Mouse (Mus musculus) hindbrain, embryonic 14.5 days (tissue): ENCODE measurements at regions not wholly inside any gene's neighbourhood (a gene's known extent, or its start where the extent isn't known, plus 50 kb on each side); places are given as distances from the start of the nearest gene placed in this dataset.
A peak's percentile ranks its signal among the peaks of the same experiment; 100 is the strongest.

ENCODE experiments used
- ATAC-seq: fragments of 200-750 bp; cut with Nextera tagmentation; 2 replicates; pipeline ENCODE4 v1.8.0; 2017; ENCODE audit warnings: moderate number of reproducible peaks, mild to moderate bottlenecking, moderate TSS enrichment, moderate library complexity; ENCODE audit not compliant: low FRiP score
- DNase-seq: peaks from one replicate; pipeline ENCODE4 v3.0.0-alpha.2; 2015; ENCODE audit warnings: low spot score
- H3K27ac ChIP-seq: fragments of 300-500 bp; sonication (generic); 2 replicates; pipeline ENCODE4 v1.5.1; 2014; ENCODE audit warnings: mild to moderate bottlenecking, moderate library complexity
- H3K27me3 ChIP-seq: fragments of 300-500 bp; sonication (generic); 2 replicates; pipeline ENCODE4 v1.6.1; 2014; ENCODE audit warnings: mild to moderate bottlenecking, low read length, mixed read lengths; ENCODE audit not compliant: control insufficient read depth, insufficient read depth
- H3K36me3 ChIP-seq: fragments of 300-500 bp; sonication (generic); replicated peaks from 2 replicates; pipeline ENCODE4 v1.6.1; 2014; ENCODE audit not compliant: control insufficient read depth, insufficient read depth
- H3K4me1 ChIP-seq: fragments of 300-500 bp; sonication (generic); replicated peaks from 2 replicates; pipeline ENCODE4 v1.6.1; 2014; ENCODE audit warnings: antibody characterized with exemption, low read length, mixed read lengths; ENCODE audit not compliant: control insufficient read depth, insufficient read depth
- H3K4me2 ChIP-seq: fragments of 300-500 bp; sonication (generic); replicated peaks from 2 replicates; pipeline ENCODE4 v1.6.1; 2014; ENCODE audit warnings: mild to moderate bottlenecking, moderate library complexity
- H3K4me3 ChIP-seq: fragments of 300-500 bp; sonication (generic); replicated peaks from 2 replicates; pipeline ENCODE4 v1.5.1; 2014; ENCODE audit warnings: mild to moderate bottlenecking, low read length
- H3K9ac ChIP-seq: fragments of 300-500 bp; sonication (generic); 2 replicates; pipeline ENCODE4 v1.6.1; 2014
- H3K9me3 ChIP-seq: fragments of 300-500 bp; sonication (generic); 2 replicates; pipeline ENCODE4 v1.6.1; 2016; ENCODE audit warnings: low read length; ENCODE audit not compliant: control insufficient read depth
- WGBS: fragments of 180-500 bp; shearing (Covaris S2); extraction: QIAGEN DNeasy Blood & Tissue Kit; methylation state at CpG from one replicate; pipeline ENCODE4 v1.1.7; 2014; 5-methylcytosine and 5-hydroxymethylcytosine counted together

GRCm38 (mm10) chr3:34593279-34593678 lies 56.9 kb upstream of the Sox2 start:
- WGBS, result 47% methylated on average over 4 of the region's 4 CpGs
- no peak overlapping the region for H3K4me3 ChIP-seq
- no peak overlapping the region for H3K27ac ChIP-seq
- H3K36me3 ChIP-seq, result no peaks in the 10 kb centered on the region
- no peaks in the 10 kb centered on the region for H3K4me1 ChIP-seq
- no peaks in the 10 kb centered on the region for H3K9me3 ChIP-seq
- DNase-seq (no peak), ATAC-seq (no peak)
- H3K9ac ChIP-seq, result no peak overlapping the region
- H3K27me3 ChIP-seq, result no peaks in the 10 kb centered on the region
- H3K4me2 ChIP-seq, result no peak overlapping the region

- 27% methylated on average over 8 of the region's 8 CpGs for WGBS
- Histone ChIP-seq H3K27ac (no peak overlapping the region), H3K9me3 (no peaks in the 10 kb centered on the region), H3K36me3 (no peaks in the 10 kb centered on the region), H3K4me3 (no peak overlapping the region), H3K4me2 (no peak overlapping the region), H3K27me3 (no peaks in the 10 kb centered on the region), H3K4me1 (peaks cover 12% of the 10 kb centered on the region; the same call in 1 of the 2 replicates), H3K9ac (no peak overlapping the region)
- ATAC-seq (no peak), DNase-seq (no peak)
Observed at GRCm38 (mm10) chr3:34577896-34578530, 72.2 kb upstream of the Sox2 start.

- no peak for ATAC-seq
- Histone ChIP-seq H3K9ac (no peak overlapping the region), H3K4me1 (peaks cover 18% of the 10 kb centered on the region; the same call in 1 of the 2 replicates), H3K4me2 (no peak overlapping the region), H3K27me3 (no peaks in the 10 kb centered on the region), H3K27ac (0 out of 2 replicates have a peak overlapping the region, but pooled peaks have one; percentile 33), H3K4me3 (no peak overlapping the region), H3K9me3 (no peaks in the 10 kb centered on the region), H3K36me3 (no peaks in the 10 kb centered on the region)
- 54% methylated on average over 6 of the region's 6 CpGs for WGBS
- DNase-seq, result no peak
Observed at GRCm38 (mm10) chr3:34577115-34577514, 73.1 kb upstream of the Sox2 start.

- ATAC-seq, result no peak
- DNase-seq, result no peak
- Histone ChIP-seq H3K4me3 (no peak overlapping the region), H3K27me3 (no peaks in the 10 kb centered on the region), H3K9ac (no peak overlapping the region), H3K36me3 (no peaks in the 10 kb centered on the region), H3K4me2 (no peak overlapping the region), H3K27ac (no peak overlapping the region), H3K9me3 (no peaks in the 10 kb centered on the region), H3K4me1 (peaks cover 22% of the 10 kb centered on the region; the same call in 1 of the 2 replicates)
- WGBS, result 47% methylated on average over 11 of the region's 11 CpGs
Observed at GRCm38 (mm10) chr3:34576159-34576558, 74.0 kb upstream of the Sox2 start.

- Histone ChIP-seq H3K9me3 (no peaks in the 10 kb centered on the region), H3K4me2 (no peak overlapping the region), H3K27ac (no peak overlapping the region), H3K27me3 (no peaks in the 10 kb centered on the region), H3K4me3 (no peak overlapping the region), H3K4me1 (peaks cover 22% of the 10 kb centered on the region; the same call in 1 of the 2 replicates), H3K9ac (no peak overlapping the region), H3K36me3 (no peaks in the 10 kb centered on the region)
- DNase-seq (no peak), ATAC-seq (no peak)
- 71% methylated on average over 9 of the region's 9 CpGs for WGBS
Observed at GRCm38 (mm10) chr3:34574711-34575350, 75.4 kb upstream of the Sox2 start.

GRCm38 (mm10) chr3:34573312-34573711 lies 76.9 kb upstream of the Sox2 start:
- DNase-seq (no peak), ATAC-seq (no peak)
- Histone ChIP-seq H3K4me1 (peaks cover 23% of the 10 kb centered on the region; the same call in 1 of the 2 replicates), H3K27me3 (no peaks in the 10 kb centered on the region), H3K9ac (no peak overlapping the region), H3K4me3 (no peak overlapping the region), H3K9me3 (no peaks in the 10 kb centered on the region), H3K27ac (no peak overlapping the region), H3K36me3 (no peaks in the 10 kb centered on the region), H3K4me2 (no peak overlapping the region)
- WGBS, result 80% methylated on average over 7 of the region's 7 CpGs

- Histone ChIP-seq H3K27me3 (no peaks in the 10 kb centered on the region), H3K27ac (no peak overlapping the region), H3K36me3 (no peaks in the 10 kb centered on the region), H3K4me2 (no peak overlapping the region), H3K4me1 (peaks cover 23% of the 10 kb centered on the region; the same call in 1 of the 2 replicates), H3K4me3 (no peak overlapping the region), H3K9ac (no peak overlapping the region), H3K9me3 (no peaks in the 10 kb centered on the region)
- 54% methylated on average over 6 of the region's 6 CpGs for WGBS
- DNase-seq (no peak), ATAC-seq (no peak)
Observed at GRCm38 (mm10) chr3:34572081-34572480, 78.1 kb upstream of the Sox2 start.

GRCm38 (mm10) chr3:34571630-34572029 lies 78.6 kb upstream of the Sox2 start:
- no peak for ATAC-seq
- Histone ChIP-seq H3K4me2 (no peak overlapping the region), H3K9ac (no peak overlapping the region), H3K9me3 (no peaks in the 10 kb centered on the region), H3K27ac (no peak overlapping the region), H3K27me3 (no peaks in the 10 kb centered on the region), H3K36me3 (no peaks in the 10 kb centered on the region), H3K4me1 (peaks cover 23% of the 10 kb centered on the region; the same call in 1 of the 2 replicates), H3K4me3 (no peak overlapping the region)
- WGBS, result 39% methylated on average over 9 of the region's 9 CpGs
- no peak for DNase-seq

GRCm38 (mm10) chr3:34569998-34570397 lies 80.2 kb upstream of the Sox2 start:
- H3K9ac ChIP-seq, result no peak overlapping the region
- WGBS, result 53% methylated on average over 10 of the region's 10 CpGs
- no peaks in the 10 kb centered on the region for H3K9me3 ChIP-seq
- no peaks in the 10 kb centered on the region for H3K36me3 ChIP-seq
- DNase-seq (no peak), ATAC-seq (no peak)
- no peaks in the 10 kb centered on the region for H3K27me3 ChIP-seq
- H3K4me2 ChIP-seq, result no peak overlapping the region
- H3K4me1 ChIP-seq, result peaks cover 23% of the 10 kb centered on the region; the same call in 1 of the 2 replicates
- H3K27ac ChIP-seq, result no peak overlapping the region
- no peak overlapping the region for H3K4me3 ChIP-seq
